Mouse (Mus musculus) spleen, embryonic (tissue): Measurements from ENCODE around the gene Gm428.
"Not testable (repeated sequence)": the region's sequence is repeated elsewhere in the genome, so short reads cannot be mapped to it uniquely, and the experiment has no call there.

Experiments
- CTCF ChIA-PET: fragments of 350-600 bp; sonication (Branson Sonifier 250); formaldehyde crosslinking; loops from one replicate; lab custom pipeline; 2022; lab: Charles Lee

Gene Gm428

GRCm38 (mm10) chr4:73683216-73683615 is at the start of gene Gm428:
Gene Gm428, plus strand, starts transcription at chr4:73683516.
- CTCF ChIA-PET = not testable (repeated sequence)

DNA sequence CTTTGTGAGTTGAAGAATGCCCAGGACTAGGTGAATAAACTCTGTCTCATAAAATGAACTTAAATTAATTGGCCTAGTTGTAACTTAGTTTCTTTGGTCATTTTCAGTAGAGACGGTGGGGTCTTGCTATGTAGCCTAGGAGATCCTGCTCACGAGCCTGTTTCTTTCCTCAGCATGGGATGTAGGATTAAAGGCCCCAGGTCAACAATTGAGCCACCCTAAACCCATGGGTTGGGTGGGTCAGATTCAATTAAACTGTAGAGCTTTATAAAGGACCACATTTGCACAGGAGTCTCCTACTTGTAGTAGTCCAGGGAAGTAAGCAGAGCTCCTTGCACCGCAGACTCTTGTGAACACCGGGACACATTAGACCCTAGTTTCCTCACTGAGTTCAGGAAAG is 45.5 kb upstream of the Gm428 start, which contains the start of gene Gm11236:
Gene Gm11236 (plus strand): TSS at position 301 of the 400 bp plus-strand sequence.
- CTCF ChIA-PET = not testable (repeated sequence)

DNA sequence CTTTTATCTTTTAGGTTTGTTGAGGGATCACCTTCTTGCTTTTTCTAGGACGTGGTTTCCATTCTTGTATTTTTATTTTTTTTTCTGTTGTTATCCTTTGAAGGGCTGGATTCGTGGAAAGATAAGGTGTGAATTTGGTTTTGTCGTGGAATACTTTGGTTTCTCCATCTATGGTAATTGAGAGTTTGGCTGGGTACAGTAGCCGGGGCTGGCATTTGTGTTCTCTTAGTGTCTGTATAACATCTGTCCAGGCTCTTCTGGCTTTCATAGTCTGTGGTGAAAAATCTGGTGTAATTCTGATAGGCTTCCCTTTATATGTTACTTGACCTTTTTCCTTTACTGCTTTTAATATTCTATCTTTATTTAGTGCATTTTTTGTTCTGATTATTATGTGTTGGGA is 21.5 kb upstream of the Gm428 start:
- CTCF ChIA-PET = not testable (repeated sequence)

DNA sequence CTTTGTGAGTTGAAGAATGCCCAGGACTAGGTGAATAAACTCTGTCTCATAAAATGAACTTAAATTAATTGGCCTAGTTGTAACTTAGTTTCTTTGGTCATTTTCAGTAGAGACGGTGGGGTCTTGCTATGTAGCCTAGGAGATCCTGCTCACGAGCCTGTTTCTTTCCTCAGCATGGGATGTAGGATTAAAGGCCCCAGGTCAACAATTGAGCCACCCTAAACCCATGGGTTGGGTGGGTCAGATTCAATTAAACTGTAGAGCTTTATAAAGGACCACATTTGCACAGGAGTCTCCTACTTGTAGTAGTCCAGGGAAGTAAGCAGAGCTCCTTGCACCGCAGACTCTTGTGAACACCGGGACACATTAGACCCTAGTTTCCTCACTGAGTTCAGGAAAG is 15.3 kb upstream of the Gm428 start, which contains the start of gene Gm11239:
Gene Gm11239 (plus strand): TSS at position 301 of the 400 bp plus-strand sequence.
- CTCF ChIA-PET = not testable (repeated sequence)

DNA sequence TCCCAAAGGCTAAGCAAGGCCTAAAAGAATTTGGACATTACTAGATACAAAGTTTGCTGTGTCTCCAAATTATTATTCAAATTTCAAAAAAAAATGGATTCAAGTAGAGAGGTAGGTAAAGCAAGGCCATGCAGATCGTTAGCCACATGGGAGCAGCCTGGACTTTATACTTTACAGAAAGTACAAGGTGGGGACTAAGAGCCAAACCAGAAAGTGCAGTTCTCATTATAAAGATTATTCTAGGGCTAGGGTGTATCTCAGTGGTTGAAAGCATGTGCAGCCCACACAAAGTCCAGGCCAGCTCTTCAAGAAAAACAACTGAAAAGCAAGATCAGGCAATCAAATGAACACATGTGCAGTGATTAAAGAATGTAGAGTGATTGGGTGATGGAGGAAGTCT is 35.4 kb downstream of the Gm428 start:
- CTCF ChIA-PET = no interaction called here

GRCm38 (mm10) chr4:73719819-73720218 is 36.5 kb downstream of the Gm428 start:
- CTCF ChIA-PET = interaction anchor here (0.6 kb wide), 1 partner anchor 11 kb away, joined by 3 read pairs; no protein-coding TSS in a partner anchor
